Mouse (Mus musculus) liver, adult 2 months (tissue): ENCODE data around the gene Kif6.

Experiments
- CTCF ChIP-seq: fragments of 200-500 bp; IDR thresholded peaks from 2 replicates; pipeline ENCODE4 v1.5.1; 2011; ENCODE audit warnings: low read depth, low read length, control low read depth
- POLR2A ChIP-seq: fragments of 200-500 bp; IDR thresholded peaks from 2 replicates; pipeline ENCODE4 v1.6.1; 2011; ENCODE audit warnings: low read length, control low read depth; ENCODE audit not compliant: insufficient read depth; ENCODE audit errors: extremely low read depth

GRCm38 (mm10) chr17:49671921-49672339, 57.0 kb downstream of the Kif6 start:
- TF ChIP-seq POLR2A (no peak), CTCF (no peak)
